Mouse (Mus musculus) stomach, postnatal 0 days (tissue): Measurements from ENCODE around the gene Ryk.

Source experiments
- CTCF ChIP-seq: IDR thresholded peaks from 2 replicates; pipeline ENCODE4 v1.5.1; 2016; ENCODE audit warnings: antibody characterized with exemption, low read depth, mild to moderate bottlenecking, moderate library complexity
- EP300 ChIP-seq: optimal IDR thresholded peaks from 2 replicates; pipeline ENCODE3; 2016; ENCODE audit warnings: antibody characterized with exemption

DNA sequence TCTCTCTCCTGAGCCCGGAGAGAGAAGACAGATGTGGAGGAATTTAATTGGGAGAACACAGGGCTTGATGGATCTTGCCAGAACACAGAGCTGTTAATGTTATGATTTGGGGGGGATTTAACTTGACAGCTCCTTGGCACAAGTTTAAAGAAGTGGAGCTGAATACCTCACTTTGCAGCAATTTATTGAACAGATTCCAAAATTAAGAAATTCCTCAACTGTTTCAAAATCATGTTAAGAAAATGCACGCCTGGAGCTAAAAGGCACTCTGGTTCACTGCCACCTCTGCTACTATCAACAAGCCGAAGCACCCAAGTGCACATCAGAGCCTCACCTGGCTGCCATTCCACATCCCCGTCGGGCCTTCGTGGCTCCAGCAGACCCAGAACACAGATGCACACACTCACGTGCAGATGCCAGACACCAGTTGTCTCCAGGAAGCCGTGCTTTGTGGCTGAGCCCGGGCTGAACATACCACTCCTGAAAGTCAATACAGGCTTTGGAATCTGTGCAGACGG lies 28.6 kb upstream of the Ryk start:
- TF ChIP-seq CTCF = no peak
- TF ChIP-seq EP300 = peak; percentile 89
